Mouse (Mus musculus): ENCODE results near the gene Slc6a3. TPM values are rescaled to one million over a fixed set of nuclear protein-coding genes. Genes with fewer than 3 reads are reported as not detected.

Gene Slc6a3
- total and polyA plus RNA-seq, 2 experiments from 2014 or later = not detected

GRCm38 (mm10) chr13:73592546-73592945, 56.0 kb downstream of the Slc6a3 start:
- TF ChIP-seq CTCF (IDR thresholded peaks at IDR 0.05; ENCODE audit: low read depth) (no peak), EP300 (IDR thresholded peaks at IDR 0.05; ENCODE audit: low read depth) (no peak)
- 0 out of 2 replicates have a peak, but pooled peaks cover 5% of the 10 kb centered on the region for H3K27me3 ChIP-seq (ENCODE audit: control insufficient read depth, insufficient read depth, low read length)
- no peaks in the 10 kb centered on the region for H3K9me3 ChIP-seq (replicated peaks; ENCODE audit: control insufficient read depth, low read length)
- H3K4me2 ChIP-seq (ENCODE audit: low read depth, low read length) = no peak overlapping the region
- no peak overlapping the region for H3K9ac ChIP-seq (replicated peaks; ENCODE audit: low read depth, low read length)
- ATAC-seq (ENCODE audit: insufficient read depth, low read depth) (no peak), DNase-seq (ENCODE audit: low spot score) (no peak)
- no peaks in the 10 kb centered on the region for H3K36me3 ChIP-seq (replicated peaks; ENCODE audit: control insufficient read depth, insufficient read depth, low read length)
- H3K27ac ChIP-seq (ENCODE audit: low read depth) = no peak overlapping the region
- no peaks in the 10 kb centered on the region for H3K4me1 ChIP-seq (ENCODE audit: control insufficient read depth, insufficient read depth)
- H3K4me3 ChIP-seq (ENCODE audit: low read depth, low read length) = no peak overlapping the region
- 40% methylated on average over 2 of the region's 2 CpGs for WGBS

- Histone ChIP-seq H3K27ac (ENCODE audit: low read depth) (no peak overlapping the region), H3K4me2 (ENCODE audit: low read depth, low read length) (no peak overlapping the region), H3K9ac (replicated peaks; ENCODE audit: low read depth, low read length) (no peak overlapping the region), H3K9me3 (replicated peaks; ENCODE audit: control insufficient read depth, low read length) (no peaks in the 10 kb centered on the region), H3K36me3 (replicated peaks; ENCODE audit: control insufficient read depth, insufficient read depth, low read length) (no peaks in the 10 kb centered on the region), H3K4me1 (ENCODE audit: control insufficient read depth, insufficient read depth) (no peaks in the 10 kb centered on the region), H3K4me3 (ENCODE audit: low read depth, low read length) (no peak overlapping the region), H3K27me3 (ENCODE audit: control insufficient read depth, insufficient read depth, low read length) (0 out of 2 replicates have a peak, but pooled peaks cover 7% of the 10 kb centered on the region)
- TF ChIP-seq EP300 (IDR thresholded peaks at IDR 0.05; ENCODE audit: low read depth) (no peak), CTCF (IDR thresholded peaks at IDR 0.05; ENCODE audit: low read depth) (no peak)
- ATAC-seq (ENCODE audit: insufficient read depth, low read depth) (no peak), DNase-seq (ENCODE audit: low spot score) (no peak)
- 59% methylated on average over 4 of the region's 4 CpGs for WGBS
Observed at GRCm38 (mm10) chr13:73596276-73596675, 59.7 kb downstream of the Slc6a3 start.

- Histone ChIP-seq H3K4me3 (ENCODE audit: low read depth, low read length) (no peak overlapping the region), H3K9ac (replicated peaks; ENCODE audit: low read depth, low read length) (no peak overlapping the region), H3K27ac (ENCODE audit: low read depth) (no peak overlapping the region), H3K27me3 (ENCODE audit: control insufficient read depth, insufficient read depth, low read length) (0 out of 2 replicates have a peak, but pooled peaks cover 3% of the 10 kb centered on the region), H3K36me3 (replicated peaks; ENCODE audit: control insufficient read depth, insufficient read depth, low read length) (no peaks in the 10 kb centered on the region), H3K4me2 (ENCODE audit: low read depth, low read length) (no peak overlapping the region), H3K9me3 (replicated peaks; ENCODE audit: control insufficient read depth, low read length) (no peaks in the 10 kb centered on the region), H3K4me1 (ENCODE audit: control insufficient read depth, insufficient read depth) (peaks cover 17% of the 10 kb centered on the region)
- ATAC-seq (ENCODE audit: insufficient read depth, low read depth) (no peak), DNase-seq (ENCODE audit: low spot score) (no peak)
- WGBS = 51% methylated on average over 4 of the region's 4 CpGs
- TF ChIP-seq EP300 (IDR thresholded peaks at IDR 0.05; ENCODE audit: low read depth) (no peak), CTCF (IDR thresholded peaks at IDR 0.05; ENCODE audit: low read depth) (no peak)
Observed at GRCm38 (mm10) chr13:73600217-73600616, 63.7 kb downstream of the Slc6a3 start.

GRCm38 (mm10) chr13:73603046-73603445, 66.5 kb downstream of the Slc6a3 start:
- DNase-seq (ENCODE audit: low spot score) (no peak), ATAC-seq (ENCODE audit: insufficient read depth, low read depth) (no peak)
- Histone ChIP-seq H3K9ac (replicated peaks; ENCODE audit: low read depth, low read length) (peak overlapping the region; percentile 83), H3K4me3 (ENCODE audit: low read depth, low read length) (peak overlapping the region; percentile 82), H3K27ac (ENCODE audit: low read depth) (no peak overlapping the region), H3K4me2 (ENCODE audit: low read depth, low read length) (peak overlapping the region; percentile 98), H3K4me1 (ENCODE audit: control insufficient read depth, insufficient read depth) (peaks cover 17% of the 10 kb centered on the region), H3K9me3 (replicated peaks; ENCODE audit: control insufficient read depth, low read length) (no peaks in the 10 kb centered on the region), H3K36me3 (replicated peaks; ENCODE audit: control insufficient read depth, insufficient read depth, low read length) (peaks cover 20% of the 10 kb centered on the region), H3K27me3 (ENCODE audit: control insufficient read depth, insufficient read depth, low read length) (0 out of 2 replicates have a peak, but pooled peaks cover 3% of the 10 kb centered on the region)
- 48% methylated on average over 4 of the region's 4 CpGs for WGBS
- TF ChIP-seq EP300 (IDR thresholded peaks at IDR 0.05; ENCODE audit: low read depth) = no peak

- Histone ChIP-seq H3K27ac (ENCODE audit: low read depth) (peak within 1 kb of the TSS; percentile 86), H3K9me3 (replicated peaks; ENCODE audit: control insufficient read depth, low read length) (no peaks in the 10 kb centered on the region), H3K9ac (replicated peaks; ENCODE audit: low read depth, low read length) (peak within 1 kb of the TSS; percentile 83), H3K36me3 (replicated peaks; ENCODE audit: control insufficient read depth, insufficient read depth, low read length) (peaks cover 25% of the 10 kb centered on the region), H3K4me2 (ENCODE audit: low read depth, low read length) (peak within 1 kb of the TSS; percentile 98), H3K4me1 (ENCODE audit: control insufficient read depth, insufficient read depth) (peaks cover 17% of the 10 kb centered on the region), H3K27me3 (ENCODE audit: control insufficient read depth, insufficient read depth, low read length) (0 out of 2 replicates have a peak, but pooled peaks cover 2% of the 10 kb centered on the region), H3K4me3 (ENCODE audit: low read depth, low read length) (peak within 1 kb of the TSS; percentile 82)
- under 1% methylated on average over 53 of the region's 53 CpGs for WGBS
- TF ChIP-seq CTCF (IDR thresholded peaks at IDR 0.05; ENCODE audit: low read depth) (no peak), EP300 (IDR thresholded peaks at IDR 0.05; ENCODE audit: low read depth) (no peak)
- peak; percentile 95 for DNase-seq (ENCODE audit: low spot score)
- peak; percentile 99 for ATAC-seq (ENCODE audit: insufficient read depth, low read depth)
Observed at GRCm38 (mm10) chr13:73603522-73604155, 67.1 kb downstream of the Slc6a3 start, which contains the start of gene Clptm1l. Clptm1l (plus strand) TSS chr13:73604006.
